Mouse (Mus musculus): ENCODE data around the gene Cdc34. TPM values are rescaled to one million over a fixed set of nuclear protein-coding genes. Genes with fewer than 3 reads are reported as not detected.

Cdc34 gene
- total RNA-seq, 1 experiment = 507 TPM

DNA sequence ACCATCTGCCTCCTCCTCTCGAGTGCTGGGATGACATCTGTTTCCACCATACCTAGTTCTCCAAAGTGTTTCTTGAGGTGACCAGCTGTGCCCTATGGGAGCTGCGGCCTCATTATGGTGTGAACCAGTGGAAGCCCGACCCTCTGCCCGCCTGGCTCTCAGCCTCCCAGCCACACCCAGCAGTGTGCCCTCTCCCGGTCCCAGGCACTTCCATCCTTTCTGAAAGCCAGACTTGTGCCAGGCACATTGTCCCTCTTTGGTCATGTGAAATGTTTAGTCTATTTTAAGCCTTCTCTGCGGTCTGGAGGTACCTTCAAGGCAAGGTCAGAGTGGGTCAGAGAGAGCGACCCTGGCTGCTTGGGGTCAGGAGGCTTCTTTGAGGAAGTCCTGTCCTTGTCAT lies 41.7 kb downstream of the Cdc34 start:
- peaks cover 0 to 5% of the 10 kb centered on the region in 2 experiments; a peak in 1 of 4 replicates for H3K4me1 ChIP-seq (ENCODE audit: control insufficient read depth in 2 of 2, insufficient read depth in 2 of 2, low read length in 2 of 2, poor library complexity in 1 of 2)
- TF ChIP-seq MAFK (IDR thresholded peaks at IDR 0.05; ENCODE audit: insufficient read depth, low read depth, low read length) (no peak), ZNF384 (IDR thresholded peaks at IDR 0.05; ENCODE audit: low read depth, low read length) (no peak), ZC3H11A (IDR thresholded peaks at IDR 0.05; ENCODE audit: borderline replicate concordance, low read depth, low read length) (no peak), HCFC1 (IDR thresholded peaks at IDR 0.05; ENCODE audit: borderline replicate concordance, insufficient read depth, low read length) (no peak), CHD2 (IDR thresholded peaks at IDR 0.05; ENCODE audit: low read depth, low read length) (no peak)
- no peaks in the 10 kb centered on the region for H3K9me3 ChIP-seq (ENCODE audit: control insufficient read depth, insufficient read depth, low read depth, low read length)
- no peaks in the 10 kb centered on the region for H3K36me3 ChIP-seq (ENCODE audit: control insufficient read depth, insufficient read depth, low read length, poor library complexity, severe bottlenecking)
- H3K4me3 ChIP-seq (ENCODE audit: insufficient read depth in 1 of 2, low read depth in 1 of 2, low read length in 2 of 2, poor library complexity in 1 of 2, severe bottlenecking in 1 of 2) = no peak overlapping the region
- in situ Hi-C loops (cut with MboI; ENCODE audit: low sequenced_read_pairs in 2 of 2, unreplicated experiment in 2 of 2) = no loop called here
- DNase-seq (ENCODE audit: low read depth, low spot score) = no peak
- H3K9ac ChIP-seq (ENCODE audit: insufficient read depth, low read depth, low read length, poor library complexity, severe bottlenecking) = no peak overlapping the region
- H3K27ac ChIP-seq (ENCODE audit: insufficient read depth, low read depth, low read length, poor library complexity, severe bottlenecking) = no peak overlapping the region

DNA sequence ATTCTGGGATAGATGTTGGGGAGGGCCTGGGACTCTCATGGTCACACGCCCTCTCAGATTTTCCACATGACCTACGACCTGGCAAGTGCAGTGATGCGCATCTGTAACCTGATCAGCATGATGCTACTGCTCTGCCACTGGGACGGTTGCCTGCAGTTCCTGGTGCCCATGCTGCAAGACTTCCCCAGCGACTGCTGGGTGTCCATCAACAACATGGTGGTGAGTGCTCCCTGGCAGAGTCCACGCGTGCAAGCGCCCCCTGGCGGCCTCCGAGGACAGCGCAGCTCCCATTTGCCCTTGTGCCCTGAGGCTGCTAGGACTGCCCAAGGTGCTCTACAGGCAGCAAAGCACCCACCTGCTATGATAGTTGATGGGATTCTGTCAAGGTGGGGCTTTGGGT lies 44.1 kb downstream of the Cdc34 start:
- TF ChIP-seq CHD2 (IDR thresholded peaks at IDR 0.05; ENCODE audit: low read depth, low read length) (no peak), MAFK (IDR thresholded peaks at IDR 0.05; ENCODE audit: insufficient read depth, low read depth, low read length) (no peak), HCFC1 (IDR thresholded peaks at IDR 0.05; ENCODE audit: borderline replicate concordance, insufficient read depth, low read length) (no peak), ZC3H11A (IDR thresholded peaks at IDR 0.05; ENCODE audit: borderline replicate concordance, low read depth, low read length) (no peak), ZNF384 (IDR thresholded peaks at IDR 0.05; ENCODE audit: low read depth, low read length) (no peak)
- no peak for DNase-seq (ENCODE audit: low read depth, low spot score)
- Histone ChIP-seq H3K4me1 (ENCODE audit: control insufficient read depth in 2 of 2, insufficient read depth in 2 of 2, low read length in 2 of 2, poor library complexity in 1 of 2) (peaks cover 0 to 8% of the 10 kb centered on the region in 2 experiments; a peak in 1 of 4 replicates), H3K9ac (ENCODE audit: insufficient read depth, low read depth, low read length, poor library complexity, severe bottlenecking) (no peak overlapping the region), H3K36me3 (ENCODE audit: control insufficient read depth, insufficient read depth, low read length, poor library complexity, severe bottlenecking) (no peaks in the 10 kb centered on the region), H3K4me3 (ENCODE audit: insufficient read depth in 1 of 2, low read depth in 1 of 2, low read length in 2 of 2, poor library complexity in 1 of 2, severe bottlenecking in 1 of 2) (no peak overlapping the region), H3K9me3 (ENCODE audit: control insufficient read depth, insufficient read depth, low read depth, low read length) (no peaks in the 10 kb centered on the region), H3K27ac (ENCODE audit: insufficient read depth, low read depth, low read length, poor library complexity, severe bottlenecking) (no peak overlapping the region)
- in situ Hi-C loops (cut with MboI; ENCODE audit: low sequenced_read_pairs in 2 of 2, unreplicated experiment in 2 of 2) = no loop called here

DNA sequence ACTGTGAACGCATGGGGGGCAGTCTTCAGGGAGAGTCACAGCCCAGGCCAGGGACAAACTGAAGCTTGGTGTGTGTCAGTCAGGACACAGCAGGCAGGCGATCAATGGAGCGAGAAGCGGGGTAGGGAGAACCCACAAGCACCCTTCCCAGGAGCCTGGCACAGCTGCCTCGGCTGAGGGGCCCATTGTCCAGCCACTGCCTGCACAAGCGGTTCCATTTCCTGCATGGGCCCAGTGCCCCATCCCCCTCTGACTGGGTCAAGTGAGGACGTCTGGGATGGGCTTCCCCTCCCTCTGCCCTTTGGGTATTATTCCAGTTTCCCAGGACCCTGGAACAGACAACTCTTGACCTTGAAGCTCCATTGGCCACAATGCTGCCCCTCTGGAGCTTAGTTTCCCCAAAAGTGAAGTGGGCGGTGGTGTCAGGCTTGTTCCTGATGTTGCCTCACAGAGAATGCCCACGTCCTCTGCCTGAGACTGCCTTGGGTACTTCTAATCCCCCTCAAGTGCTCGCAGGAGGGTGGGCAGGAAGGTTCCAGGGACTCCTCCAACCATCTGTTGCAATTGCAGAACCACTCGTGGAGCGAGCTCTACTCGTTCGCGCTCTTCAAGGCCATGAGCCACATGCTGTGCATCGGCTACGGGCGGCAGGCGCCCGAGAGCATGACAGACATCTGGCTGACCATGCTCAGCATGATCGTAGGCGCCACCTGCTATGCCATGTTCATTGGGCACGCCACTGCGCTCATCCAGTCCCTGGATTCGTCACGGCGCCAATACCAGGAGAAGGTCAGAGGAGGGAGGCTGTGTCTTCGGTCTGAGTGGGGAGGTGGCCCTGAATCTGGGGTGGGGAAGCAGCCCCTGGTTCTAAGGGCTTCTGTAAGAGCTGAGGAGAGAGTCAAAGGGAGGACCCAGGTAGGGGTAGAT lies 46.6 kb downstream of the Cdc34 start:
- Histone ChIP-seq H3K27ac (ENCODE audit: insufficient read depth, low read depth, low read length, poor library complexity, severe bottlenecking) (no peak overlapping the region), H3K9ac (ENCODE audit: insufficient read depth, low read depth, low read length, poor library complexity, severe bottlenecking) (no peak overlapping the region), H3K36me3 (ENCODE audit: control insufficient read depth, insufficient read depth, low read length, poor library complexity, severe bottlenecking) (no peaks in the 10 kb centered on the region; the same call in 1 of the 2 replicates), H3K9me3 (ENCODE audit: control insufficient read depth, insufficient read depth, low read depth, low read length) (no peaks in the 10 kb centered on the region), H3K4me1 (ENCODE audit: control insufficient read depth in 2 of 2, insufficient read depth in 2 of 2, low read length in 2 of 2, poor library complexity in 1 of 2) (peaks cover 0 to 7% of the 10 kb centered on the region in 2 experiments; a peak in 1 of 4 replicates), H3K4me3 (ENCODE audit: insufficient read depth in 1 of 2, low read depth in 1 of 2, low read length in 2 of 2, poor library complexity in 1 of 2, severe bottlenecking in 1 of 2) (no peak overlapping the region)
- in situ Hi-C loops (cut with MboI; ENCODE audit: low sequenced_read_pairs in 2 of 2, unreplicated experiment in 2 of 2) = no loop called here
- TF ChIP-seq CHD2 (IDR thresholded peaks at IDR 0.05; ENCODE audit: low read depth, low read length) (no peak), ZNF384 (IDR thresholded peaks at IDR 0.05; ENCODE audit: low read depth, low read length) (no peak), ZC3H11A (IDR thresholded peaks at IDR 0.05; ENCODE audit: borderline replicate concordance, low read depth, low read length) (no peak), HCFC1 (IDR thresholded peaks at IDR 0.05; ENCODE audit: borderline replicate concordance, insufficient read depth, low read length) (no peak), MAFK (IDR thresholded peaks at IDR 0.05; ENCODE audit: insufficient read depth, low read depth, low read length) (no peak)
- no peak for DNase-seq (ENCODE audit: low read depth, low spot score)

DNA sequence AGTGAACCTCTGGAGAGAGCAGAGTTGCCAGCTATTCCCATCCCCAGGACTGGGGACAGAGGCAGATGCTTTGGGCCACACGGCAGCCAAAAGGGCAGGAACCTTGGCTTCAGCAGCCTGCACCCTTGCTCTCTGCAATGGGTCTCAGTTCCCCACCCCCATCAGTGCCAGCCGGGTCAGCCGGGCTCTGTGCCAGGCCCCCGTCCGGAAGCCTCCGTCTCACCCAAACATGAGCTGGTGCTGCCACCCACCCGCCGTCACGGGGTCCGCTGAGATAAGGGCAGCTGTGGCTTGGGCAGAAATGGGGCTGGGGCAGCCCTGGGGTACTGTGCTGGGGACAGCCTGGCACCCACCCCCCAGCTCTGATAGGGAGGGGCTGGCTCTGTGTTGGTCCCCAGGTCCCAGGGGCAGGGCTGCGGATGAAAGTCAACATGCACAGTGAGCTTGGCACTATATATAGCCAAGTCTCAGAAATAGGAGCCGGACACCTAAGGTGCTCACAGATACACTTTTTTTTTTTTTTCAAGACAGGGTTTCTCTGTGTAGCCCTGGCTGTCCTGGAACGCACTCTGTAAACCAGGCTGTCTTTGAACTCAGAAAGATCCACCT lies 47.5 kb downstream of the Cdc34 start:
- Histone ChIP-seq H3K4me3 (ENCODE audit: insufficient read depth in 1 of 2, low read depth in 1 of 2, low read length in 2 of 2, poor library complexity in 1 of 2, severe bottlenecking in 1 of 2) (no peak overlapping the region), H3K27ac (ENCODE audit: insufficient read depth, low read depth, low read length, poor library complexity, severe bottlenecking) (no peak overlapping the region), H3K9ac (ENCODE audit: insufficient read depth, low read depth, low read length, poor library complexity, severe bottlenecking) (no peak overlapping the region), H3K4me1 (ENCODE audit: control insufficient read depth in 2 of 2, insufficient read depth in 2 of 2, low read length in 2 of 2, poor library complexity in 1 of 2) (peaks cover 0 to 7% of the 10 kb centered on the region in 2 experiments; a peak in 1 of 4 replicates), H3K9me3 (ENCODE audit: control insufficient read depth, insufficient read depth, low read depth, low read length) (no peaks in the 10 kb centered on the region), H3K36me3 (ENCODE audit: control insufficient read depth, insufficient read depth, low read length, poor library complexity, severe bottlenecking) (no peaks in the 10 kb centered on the region; the same call in 1 of the 2 replicates)
- no peak for TF ChIP-seq MAFK (IDR thresholded peaks at IDR 0.05; ENCODE audit: insufficient read depth, low read depth, low read length)
- TF ChIP-seq CHD2 (IDR thresholded peaks at IDR 0.05; ENCODE audit: low read depth, low read length) = no peak
- TF ChIP-seq ZC3H11A (IDR thresholded peaks at IDR 0.05; ENCODE audit: borderline replicate concordance, low read depth, low read length) = no peak
- no peak for TF ChIP-seq HCFC1 (IDR thresholded peaks at IDR 0.05; ENCODE audit: borderline replicate concordance, insufficient read depth, low read length)
- TF ChIP-seq ZNF384 (IDR thresholded peaks at IDR 0.05; ENCODE audit: low read depth, low read length) = no peak
- DNase-seq (ENCODE audit: low read depth, low spot score) = no peak
- in situ Hi-C loops (cut with MboI; ENCODE audit: low sequenced_read_pairs in 2 of 2, unreplicated experiment in 2 of 2) = no loop called here

All from ES-E14 (cell line).